Mouse (Mus musculus) bone marrow, adult 2 months (tissue): ENCODE results near the gene Sh3glb1.

ENCODE experiments used
- CTCF ChIP-seq: fragments of 200-500 bp; IDR thresholded peaks from 2 replicates; pipeline ENCODE4 v1.5.1; 2011; ENCODE audit warnings: low read length, control low read depth; ENCODE audit not compliant: control insufficient read depth, insufficient read depth
- POLR2A ChIP-seq: fragments of 200-500 bp; IDR thresholded peaks from 2 replicates; pipeline ENCODE4 v1.6.1; 2011; ENCODE audit warnings: low read depth, mild to moderate bottlenecking, control low read depth, low read length, borderline replicate concordance; ENCODE audit not compliant: control insufficient read depth

GRCm38 (mm10) chr3:144638110-144638509 lies 82.0 kb downstream of the Sh3glb1 start:
- TF ChIP-seq CTCF, result no peak
- TF ChIP-seq POLR2A, result no peak
